In the genomic region with DNA sequence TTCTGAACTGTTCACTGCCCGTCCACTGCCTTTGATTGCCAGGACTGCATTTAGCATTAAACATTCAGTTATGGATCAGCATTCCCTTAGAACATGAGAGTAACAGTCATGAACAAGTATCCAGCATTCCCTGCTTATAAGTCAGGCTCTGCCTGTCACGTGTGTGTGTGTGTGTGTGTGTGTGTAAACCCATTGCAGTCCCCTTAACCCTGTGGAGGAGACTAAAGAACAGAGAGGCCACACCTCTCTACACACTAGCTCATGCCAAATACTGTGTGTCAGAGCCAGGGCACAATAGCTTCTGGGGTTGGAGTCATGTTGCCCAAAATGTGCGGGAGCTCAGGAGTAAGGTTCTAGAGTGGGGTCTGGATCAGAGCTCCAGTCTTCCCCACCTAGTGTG, we compare ENCODE assay signal across 12 mouse cellular contexts. TPM values are rescaled to one million over a fixed set of nuclear protein-coding genes. Genes with fewer than 3 reads are reported as not detected.
DNase-seq lines count a peak whose midpoint lies in the region; ATAC-seq and TF ChIP-seq lines count a peak whose summit lies in the region.
"Had no signal": no experiment of that assay in that cellular context is flagged by ENCODE, and none has a peak within 500 bp of the region (broad histone marks: within the 10 kb centered on the region; RNA-seq: fewer than 3 reads in every experiment).

No protein-coding gene starts in this region.

- no peaks in the 10 kb centered on the region for H3K36me3 ChIP-seq in forebrain, postnatal 0 days (ENCODE audit: insufficient read depth)
- no peaks in the 10 kb centered on the region for H3K36me3 ChIP-seq in hindbrain, postnatal 0 days (ENCODE audit: insufficient read depth, low read length)
- no peaks in the 10 kb centered on the region for H3K36me3 ChIP-seq in midbrain, embryonic 15.5 days (replicated peaks)

- DNase-seq in layer of hippocampus, adult 2 months (ENCODE audit: low spot score in 2 of 2) = no peak
- no peak for DNase-seq in layer of hippocampus, adult 9-11 months
- DNase-seq in forebrain, postnatal 0 days = no peak
- DNase-seq in hindbrain, postnatal 0 days (ENCODE audit: low spot score) = no peak
- no peak for DNase-seq in adrenal gland, postnatal 10 days
- DNase-seq in right cerebral cortex, postnatal 25 days = no peak
- DNase-seq in kidney, postnatal 10 days = no peak
- DNase-seq: spleen, adult 18-20 months; thymus, adult 2 months had no signal

- H3K27ac ChIP-seq in layer of hippocampus, adult 2 months = peak overlapping the region; percentile 81
- no peak overlapping the region for H3K27ac ChIP-seq in forebrain, postnatal 0 days (ENCODE audit: low read depth, low read length)
- H3K27ac ChIP-seq in hindbrain, postnatal 0 days = peak overlapping the region; percentile 45; the same call in 1 of the 2 replicates
- peak overlapping the region; percentile 13; the same call in 1 of the 2 replicates for H3K27ac ChIP-seq in midbrain, embryonic 15.5 days

- 47% methylated on average over 3 of the region's 3 CpGs for whole genome bisulfite sequencing in forebrain, postnatal 0 days
- WGBS in hindbrain, postnatal 0 days = 32% methylated on average over 3 of the region's 3 CpGs
- 50% methylated on average over 3 of the region's 3 CpGs for WGBS in midbrain, embryonic 15.5 days

- ATAC-seq in forebrain, postnatal 0 days = peak; percentile 33; the same call in 1 of the 2 replicates
- ATAC-seq in hindbrain, postnatal 0 days = peak; percentile 58
- 0 out of 2 replicates have a peak, but pooled peaks have one; percentile 19 for ATAC-seq in midbrain, embryonic 15.5 days (replicated peaks)

- H3K27me3 ChIP-seq in forebrain, postnatal 0 days (ENCODE audit: insufficient read depth, low read length) = no peaks in the 10 kb centered on the region
- no peaks in the 10 kb centered on the region for H3K27me3 ChIP-seq in hindbrain, postnatal 0 days (ENCODE audit: insufficient read depth, low read length)
- H3K27me3 ChIP-seq in midbrain, embryonic 15.5 days (replicated peaks) = no peaks in the 10 kb centered on the region

- no peak overlapping the region for H3K4me2 ChIP-seq in forebrain, postnatal 0 days (ENCODE audit: low read depth)
- peak overlapping the region; percentile 30 for H3K4me2 ChIP-seq in hindbrain, postnatal 0 days (ENCODE audit: low read depth, low read length)
- H3K4me2 ChIP-seq in midbrain, embryonic 15.5 days = no peak overlapping the region
- H3K4me2 ChIP-seq: heart, embryonic 11.5 days had no signal

- peaks cover 12% of the 10 kb centered on the region; the same call in 1 of the 2 replicates for H3K4me1 ChIP-seq in forebrain, postnatal 0 days (ENCODE audit: insufficient read depth)
- peaks cover 14% of the 10 kb centered on the region for H3K4me1 ChIP-seq in hindbrain, postnatal 0 days (ENCODE audit: insufficient read depth, low read length)
- peaks cover 21% of the 10 kb centered on the region for H3K4me1 ChIP-seq in midbrain, embryonic 15.5 days

- no peaks in the 10 kb centered on the region for H3K9me3 ChIP-seq in forebrain, postnatal 0 days (ENCODE audit: low read length)
- H3K9me3 ChIP-seq in hindbrain, postnatal 0 days (ENCODE audit: low read length) = no peaks in the 10 kb centered on the region
- no peaks in the 10 kb centered on the region for H3K9me3 ChIP-seq in midbrain, embryonic 15.5 days

- H3K4me3 ChIP-seq in layer of hippocampus, adult 2 months = no peak overlapping the region
- H3K4me3 ChIP-seq in forebrain, postnatal 0 days (ENCODE audit: low read depth, low read length) = no peak overlapping the region
- no peak overlapping the region for H3K4me3 ChIP-seq in hindbrain, postnatal 0 days (ENCODE audit: low read length)
- H3K4me3 ChIP-seq in midbrain, embryonic 15.5 days = no peak overlapping the region

- H3K9ac ChIP-seq in forebrain, postnatal 0 days = peak overlapping the region; percentile 22; the same call in 1 of the 2 replicates
- peak overlapping the region; percentile 28; the same call in 1 of the 2 replicates for H3K9ac ChIP-seq in hindbrain, postnatal 0 days (replicated peaks; ENCODE audit: low read length)
- no peak overlapping the region for H3K9ac ChIP-seq in midbrain, embryonic 15.5 days

- no peak for TF ChIP-seq CTCF in layer of hippocampus, adult 2 months (conservative IDR thresholded peaks at IDR 0.05)
- no peak for TF ChIP-seq CTCF in forebrain, postnatal 0 days (IDR thresholded peaks at IDR 0.05; ENCODE audit: low read depth)
- no peak for TF ChIP-seq CTCF in hindbrain, postnatal 0 days (IDR thresholded peaks at IDR 0.05; ENCODE audit: low read depth)

RNA-seq across cellular contexts. Expression of a gene that starts 26.8 kb away (rescaled TPM):
- total RNA-seq in layer of hippocampus, adult 2 months (2021) = 10 to 100 TPM; 74.0 to 75.2 TPM
- total RNA-seq in forebrain, postnatal 0 days (2014; rRNA removed) = 19.3 and 22.7 TPM in 2 replicates
- 12.0 and 16.6 TPM in 2 replicates for polyA plus RNA-seq in forebrain, postnatal 0 days (2015; fragmentation: Nextera tagmentation; extraction: Ambion mirVana)
- total RNA-seq in hindbrain, postnatal 0 days (2014; rRNA removed) = 23.9 and 40.1 TPM in 2 replicates
- polyA plus RNA-seq in hindbrain, postnatal 0 days (2015; fragmentation: Nextera tagmentation; extraction: Ambion mirVana) = 12.5 and 14.1 TPM in 2 replicates
- 42.0 and 46.9 TPM in 2 replicates for polyA plus RNA-seq in midbrain, embryonic 15.5 days (2015; fragmentation: Nextera tagmentation; extraction: Ambion mirVana)
- total RNA-seq in adrenal gland, postnatal 10 days (2021) = under 1 TPM; 0.57 to 0.61 TPM
- total RNA-seq: gastrocnemius, adult 8-10 months had no signal

Comparison
In these comparisons a context has a peak if more than half of its experiments do, and no peak if none do; other contexts are left out.
1. RNA of a gene that starts 26.8 kb away (total RNA-seq): 74.0 to 75.2 TPM in layer of hippocampus, adult 2 months, 23.9 to 40.1 TPM in hindbrain, postnatal 0 days and 19.3 to 22.7 TPM in forebrain, postnatal 0 days; 0.57 to 0.61 TPM in adrenal gland, postnatal 10 days; every median in the first group is over 10 times any median in the second.
2. Peak in every context shown above with its lines, with median percentiles within 50 percentile points of each other: ATAC-seq.